Mouse (Mus musculus) thymus, postnatal 0 days (tissue): ENCODE results near the gene Hist1h3c. TPM values are rescaled to one million over a fixed set of nuclear protein-coding genes. Genes with fewer than 3 reads are reported as not detected.

Experiments used
- DNase-seq: peaks from one replicate; pipeline ENCODE4 v3.0.0-alpha.2; 2015; ENCODE audit warnings: low spot score
- polyA plus RNA-seq: library from polyadenylated mRNA; unstranded; fragments of >200 nt; fragmentation: Nextera tagmentation; extraction: Ambion mirVana; gene quantifications from 2 replicates; pipeline ENCODE4 v1.2.1, GENCODE M21; 2015

The Hist1h3c gene
- polyA plus RNA-seq, 1 experiment from 2014 or later, result 33.1 TPM

DNA sequence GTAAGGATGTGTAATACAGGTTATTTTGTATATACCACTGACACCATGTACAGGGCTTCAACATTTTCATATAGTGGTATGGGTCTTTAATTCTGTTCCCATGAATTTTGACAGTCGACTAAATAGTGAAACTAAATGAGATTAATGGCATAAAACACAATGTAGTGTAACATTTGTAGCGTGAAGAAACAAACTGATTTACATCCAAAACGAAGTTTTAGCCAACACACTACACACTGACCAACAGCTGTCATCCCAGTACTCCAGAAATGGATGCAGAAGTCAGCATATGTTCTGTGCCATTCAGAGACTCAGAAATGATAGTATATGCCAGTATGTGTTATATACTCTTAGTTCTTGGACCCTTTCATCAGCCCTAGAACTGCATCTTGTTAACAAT is 12.5 kb upstream of the Hist1h3c start:
- no peak for DNase-seq

DNA sequence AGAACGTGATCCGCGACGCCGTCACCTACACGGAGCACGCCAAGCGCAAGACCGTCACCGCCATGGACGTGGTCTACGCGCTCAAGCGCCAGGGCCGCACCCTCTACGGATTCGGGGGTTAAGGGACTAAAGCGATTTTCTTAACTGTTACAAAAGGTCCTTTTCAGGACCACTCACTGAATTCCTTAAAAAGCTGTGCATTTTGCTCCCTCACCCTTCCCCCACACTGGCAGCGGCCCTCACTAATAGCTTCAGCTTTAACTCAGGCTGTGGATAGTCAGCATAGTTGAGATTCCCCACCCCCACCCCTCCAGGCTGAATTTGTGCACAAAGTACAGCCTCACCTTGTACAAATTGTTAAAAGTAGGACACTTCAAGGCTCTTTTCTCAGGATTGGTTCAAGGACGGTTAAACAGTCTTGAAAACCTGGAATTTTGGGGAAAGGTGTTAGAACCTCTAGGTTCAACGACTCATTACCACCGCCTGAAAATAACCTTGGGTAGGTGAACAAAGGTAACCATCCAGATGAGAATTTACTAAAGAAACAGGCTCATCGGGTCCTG is 11.9 kb upstream of the Hist1h3c start:
- DNase-seq, result peak; percentile 50

DNA sequence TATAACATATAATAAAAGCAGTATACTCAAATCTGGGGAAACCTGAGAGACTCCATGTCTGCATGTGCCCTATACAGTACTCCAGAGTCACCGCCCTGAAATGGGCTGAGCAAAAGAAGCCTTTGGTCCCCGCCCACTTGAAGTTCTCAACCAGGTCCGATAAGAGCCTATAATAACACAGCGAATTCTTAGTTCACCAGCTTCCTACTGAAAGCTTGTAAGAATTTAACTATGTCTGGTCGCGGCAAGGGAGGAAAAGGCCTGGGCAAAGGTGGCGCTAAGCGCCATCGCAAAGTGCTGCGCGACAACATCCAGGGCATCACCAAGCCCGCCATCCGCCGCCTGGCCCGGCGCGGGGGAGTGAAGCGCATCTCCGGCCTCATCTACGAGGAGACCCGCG is 11.4 kb upstream of the Hist1h3c start, which contains the start of gene Hist1h4b:
Gene Hist1h4b, plus strand, starts transcription at position 224 of the 400 bp plus-strand sequence.
- DNase-seq, result peak; percentile 95

DNA sequence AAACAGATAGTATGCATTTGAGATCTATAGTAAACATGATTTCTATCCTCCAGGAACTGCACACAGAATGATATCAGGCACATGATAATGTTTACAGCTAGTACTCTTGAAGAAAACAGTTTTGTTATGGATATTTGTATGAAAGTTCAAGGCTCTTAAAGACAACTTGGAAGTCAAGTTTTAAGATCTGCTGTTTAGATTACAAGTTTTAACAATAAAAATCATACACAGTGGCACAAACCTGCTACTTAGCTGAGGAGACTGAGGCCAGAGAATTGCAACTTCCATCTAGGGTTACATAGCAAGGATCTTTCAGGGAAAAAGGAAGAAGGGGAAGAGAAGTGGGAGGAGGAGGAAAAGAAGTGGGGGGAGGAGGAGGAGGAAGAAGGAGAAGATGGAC is 9.6 kb upstream of the Hist1h3c start:
- DNase-seq, result no peak

DNA sequence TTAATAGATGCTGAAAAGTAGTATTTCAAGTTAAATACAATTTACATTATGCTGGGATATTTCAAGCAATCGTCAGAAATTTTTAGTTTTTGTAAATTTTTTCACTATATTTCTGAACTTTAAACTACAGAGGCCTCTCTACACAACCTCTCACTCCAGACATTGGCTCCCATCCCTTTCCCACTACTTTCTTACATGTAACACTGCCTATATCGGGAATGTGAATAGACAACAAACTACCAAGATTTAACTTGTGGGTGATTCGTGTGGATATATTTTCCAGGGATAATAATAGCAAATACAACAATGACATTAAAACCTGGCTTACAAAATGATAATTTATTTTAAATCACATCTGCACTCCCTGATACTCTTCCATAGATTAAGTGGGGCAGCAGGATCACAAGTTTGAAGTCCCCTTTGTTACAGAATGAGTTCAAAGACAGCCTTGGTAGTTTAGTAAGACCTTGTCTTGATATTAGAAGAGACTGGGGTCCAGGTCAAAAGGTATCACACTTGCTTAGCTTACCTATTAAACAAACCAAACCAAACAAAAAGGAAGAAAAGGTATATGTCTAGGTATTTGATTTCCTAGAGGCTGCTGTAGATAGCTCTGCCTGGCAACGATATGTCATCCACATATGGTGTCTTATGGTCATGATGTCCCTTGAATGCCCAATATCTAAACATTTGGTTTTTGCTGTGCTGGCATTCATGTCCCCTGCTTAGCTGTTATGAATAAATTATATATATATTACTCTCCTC is 8.1 kb upstream of the Hist1h3c start:
- peak; percentile 4 for DNase-seq

DNA sequence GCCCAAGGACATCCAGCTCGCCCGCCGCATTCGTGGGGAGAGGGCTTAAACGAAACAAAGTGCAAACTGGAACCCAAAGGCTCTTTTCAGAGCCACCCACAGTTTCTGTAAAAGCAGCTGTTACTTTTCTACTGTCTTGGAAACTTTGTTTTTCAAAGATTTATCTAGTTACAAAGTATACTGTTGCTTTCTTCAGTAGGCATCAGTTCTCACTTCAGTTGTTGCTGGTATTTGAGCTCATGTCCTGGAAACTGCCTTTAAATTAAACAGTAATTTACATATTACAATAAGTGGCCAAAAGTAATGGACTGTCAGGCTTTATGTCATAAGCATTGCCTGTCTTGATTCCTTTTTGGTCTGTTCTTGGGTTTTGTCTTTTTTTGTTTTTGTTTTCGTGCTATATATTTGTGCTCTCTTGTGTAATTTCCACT is 7.4 kb upstream of the Hist1h3c start:
- peak; percentile 7 for DNase-seq

DNA sequence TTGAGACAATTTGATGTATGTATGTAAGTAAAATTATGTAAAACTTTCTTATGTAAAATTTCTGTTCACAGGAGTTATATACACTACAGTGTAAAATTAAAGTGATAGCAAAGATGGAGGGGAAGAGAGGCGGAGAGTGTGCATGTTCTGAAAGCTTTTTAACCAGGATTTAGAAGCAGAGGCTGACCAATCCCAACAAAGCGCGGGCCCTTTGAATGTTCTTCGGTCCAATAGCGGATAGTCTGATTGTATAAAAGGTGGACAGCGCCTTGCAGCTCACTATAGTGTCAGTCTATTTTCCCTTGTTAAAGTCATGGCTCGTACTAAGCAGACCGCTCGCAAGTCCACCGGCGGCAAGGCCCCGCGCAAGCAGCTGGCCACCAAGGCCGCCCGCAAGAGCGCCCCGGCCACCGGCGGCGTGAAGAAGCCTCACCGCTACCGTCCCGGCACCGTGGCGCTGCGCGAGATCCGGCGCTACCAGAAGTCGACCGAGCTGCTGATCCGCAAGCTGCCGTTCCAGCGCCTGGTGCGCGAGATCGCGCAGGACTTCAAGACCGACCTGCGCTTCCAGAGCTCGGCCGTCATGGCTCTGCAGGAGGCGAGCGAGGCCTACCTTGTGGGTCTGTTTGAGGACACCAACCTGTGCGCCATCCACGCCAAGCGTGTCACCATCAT is 6.8 kb upstream of the Hist1h3c start, which contains the start of gene Hist1h3b:
Gene Hist1h3b, plus strand, starts transcription at position 201 of the 675 bp plus-strand sequence.
- DNase-seq, result peak; percentile 91

DNA sequence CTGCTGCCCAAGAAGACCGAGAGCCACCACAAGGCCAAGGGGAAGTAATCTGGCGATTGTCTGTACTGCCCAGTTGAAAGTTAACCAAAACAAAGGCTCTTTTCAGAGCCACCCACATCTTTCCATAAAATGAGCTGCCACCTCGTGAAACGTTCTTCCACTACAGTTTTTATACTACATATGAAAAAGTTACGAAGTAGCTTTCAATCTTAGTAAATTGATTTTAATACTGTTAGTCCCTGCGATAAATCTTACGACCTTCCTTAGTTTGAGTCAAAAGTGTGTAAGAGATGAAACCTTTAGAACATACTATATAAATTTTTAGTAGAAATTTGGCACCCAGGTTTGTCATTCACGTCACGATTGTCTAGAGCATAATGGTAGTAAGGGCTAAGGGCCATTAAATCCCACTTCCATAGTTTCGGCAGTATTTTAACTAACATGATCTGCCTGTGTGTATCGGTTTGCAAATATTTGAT is 6.1 kb upstream of the Hist1h3c start:
- DNase-seq, result peak; percentile 57

DNA sequence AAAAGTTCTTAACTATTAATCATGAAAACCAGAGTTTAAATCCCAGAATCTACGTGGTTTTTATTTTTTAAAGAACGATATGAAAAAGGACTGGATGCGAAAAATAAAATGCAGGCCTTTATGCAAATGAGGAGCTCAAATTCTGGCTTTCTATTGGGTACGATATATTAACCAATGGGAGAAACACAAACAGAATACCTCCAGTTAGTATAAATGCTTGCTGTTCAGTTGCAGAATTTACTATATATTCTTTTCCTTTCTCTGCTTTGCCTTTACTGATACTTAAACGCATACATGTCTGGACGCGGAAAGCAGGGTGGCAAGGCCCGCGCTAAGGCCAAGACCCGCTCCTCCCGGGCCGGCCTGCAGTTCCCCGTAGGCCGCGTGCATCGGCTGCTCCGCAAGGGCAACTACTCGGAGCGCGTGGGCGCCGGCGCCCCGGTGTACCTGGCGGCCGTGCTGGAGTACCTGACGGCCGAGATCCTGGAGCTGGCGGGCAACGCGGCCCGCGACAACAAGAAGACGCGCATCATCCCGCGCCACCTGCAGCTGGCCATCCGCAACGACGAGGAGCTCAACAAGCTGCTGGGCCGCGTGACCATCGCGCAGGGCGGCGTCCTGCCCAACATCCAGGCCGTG is 5.6 kb upstream of the Hist1h3c start, which contains the start of gene Hist1h2ab:
Gene Hist1h2ab, plus strand, starts transcription at position 288 of the 639 bp plus-strand sequence.
- peak; percentile 86 for DNase-seq

DNA sequence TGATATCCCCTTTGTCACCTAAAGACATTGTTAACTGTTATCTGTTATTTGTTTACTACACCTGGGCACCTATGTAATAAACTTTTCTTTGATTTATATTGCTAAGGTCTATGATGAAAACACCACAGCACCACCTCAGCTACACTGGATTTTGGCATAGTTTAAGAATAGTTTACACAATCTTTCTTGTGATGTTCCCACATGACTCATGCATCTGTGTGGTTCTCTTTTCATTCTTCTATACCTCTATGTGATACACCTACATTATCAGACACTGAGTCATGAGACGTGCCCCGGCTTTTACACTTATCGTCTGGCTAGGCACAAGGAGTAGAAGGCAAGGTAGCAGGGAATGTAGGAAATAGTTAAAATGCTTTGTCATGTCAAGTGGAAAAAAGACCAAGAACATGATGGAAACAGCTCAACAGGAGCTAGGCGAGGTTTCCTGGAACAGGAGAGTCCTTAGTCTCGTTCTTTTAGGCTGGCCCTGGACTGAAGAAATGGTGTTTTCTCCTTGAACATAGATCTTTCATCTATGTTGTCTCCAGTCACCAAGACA is 4.2 kb upstream of the Hist1h3c start:
- peak; percentile 1 for DNase-seq

DNA sequence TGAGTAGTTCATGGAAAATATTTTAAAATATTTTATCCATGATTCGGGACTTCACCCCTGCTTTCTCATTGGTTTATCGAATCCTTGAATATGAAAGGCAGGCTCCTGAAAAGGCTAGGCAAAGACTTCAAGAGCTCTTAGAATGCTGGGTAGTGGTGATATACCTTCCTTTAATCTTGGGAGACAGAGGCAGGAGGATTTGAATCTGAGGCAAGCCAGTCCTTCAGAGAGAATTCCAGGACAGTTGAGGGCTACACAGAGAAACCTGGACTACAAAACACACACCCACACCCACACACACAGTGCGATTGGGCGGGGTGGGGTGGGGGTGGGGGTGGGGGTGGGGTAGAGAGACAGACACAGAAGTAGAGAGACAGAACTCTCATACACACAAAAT is 2.5 kb upstream of the Hist1h3c start:
- no peak for DNase-seq

DNA sequence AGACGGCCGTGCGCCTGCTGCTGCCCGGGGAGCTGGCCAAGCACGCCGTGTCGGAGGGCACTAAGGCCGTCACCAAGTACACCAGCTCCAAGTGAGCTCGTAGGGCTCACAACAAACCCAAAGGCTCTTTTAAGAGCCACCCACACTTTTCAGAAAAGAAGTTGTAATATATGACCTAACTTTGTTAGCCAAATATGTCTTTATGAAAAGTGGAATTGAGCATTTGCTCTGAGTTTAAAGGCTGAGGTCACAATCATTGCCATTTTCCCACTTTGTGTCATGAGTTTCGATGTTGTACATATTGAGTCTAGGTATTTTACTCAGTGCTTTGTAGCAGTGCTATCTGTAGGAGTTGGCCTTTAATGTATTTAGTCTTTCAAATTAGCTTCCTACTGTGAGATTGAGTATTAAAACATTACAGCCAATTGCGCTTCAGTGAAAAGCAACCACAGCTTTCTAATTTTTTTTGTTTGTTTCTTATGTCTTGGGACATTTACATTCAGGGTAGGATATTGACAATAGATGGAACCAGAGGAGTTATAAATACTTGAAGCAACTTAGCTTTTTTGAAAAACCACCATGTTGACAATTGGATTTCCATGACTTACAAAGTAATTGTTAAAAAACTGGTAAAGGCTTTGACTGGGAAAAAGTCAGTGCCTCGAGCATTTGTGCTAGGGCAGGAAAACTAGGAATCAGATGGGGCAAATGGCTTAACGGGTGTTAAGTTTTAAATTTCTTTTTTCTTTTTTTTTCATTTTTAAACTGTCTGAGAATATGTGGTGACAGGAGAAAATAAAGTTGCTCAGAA is 1.9 kb upstream of the Hist1h3c start:
- peak; percentile 46 for DNase-seq

DNA sequence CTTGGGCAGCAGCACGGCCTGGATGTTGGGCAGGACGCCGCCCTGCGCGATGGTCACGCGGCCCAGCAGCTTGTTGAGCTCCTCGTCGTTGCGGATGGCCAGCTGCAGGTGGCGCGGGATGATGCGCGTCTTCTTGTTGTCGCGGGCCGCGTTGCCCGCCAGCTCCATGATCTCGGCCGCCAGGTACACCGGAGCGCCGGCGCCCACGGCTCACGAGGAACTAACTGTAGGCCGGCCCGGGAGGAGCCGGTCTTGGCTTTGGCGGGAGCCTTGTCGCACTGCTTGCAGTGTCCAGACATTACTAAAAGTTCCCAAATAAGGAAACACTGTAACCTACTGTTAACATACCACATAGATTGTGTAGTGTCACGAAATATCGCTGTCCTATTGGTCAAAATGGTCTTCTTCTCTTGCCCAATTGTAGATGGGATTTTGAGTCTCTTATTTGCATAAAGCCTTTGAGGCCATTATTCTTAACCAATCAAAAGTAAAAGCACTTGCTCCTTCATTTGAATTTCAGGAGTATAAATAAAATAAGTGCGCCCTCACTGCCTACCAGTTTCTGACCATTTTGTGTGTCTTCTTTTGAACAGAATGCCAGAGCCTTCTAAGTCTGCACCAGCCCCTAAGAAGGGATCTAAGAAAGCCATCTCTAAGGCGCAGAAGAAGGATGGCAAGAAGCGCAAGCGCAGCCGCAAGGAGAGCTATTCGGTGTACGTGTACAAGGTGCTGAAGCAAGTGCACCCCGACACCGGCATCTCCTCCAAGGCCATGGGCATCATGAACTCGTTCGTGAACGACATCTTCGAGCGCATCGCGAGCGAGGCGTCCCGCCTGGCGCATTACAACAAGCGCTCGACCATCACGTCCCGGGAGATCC is 1.0 kb upstream of the Hist1h3c start, which contains the start of gene Hist1h2bb:
Gene Hist1h2bb, plus strand, starts transcription at position 534 of the 880 bp plus-strand sequence.
- DNase-seq, result peak; percentile 91

DNA sequence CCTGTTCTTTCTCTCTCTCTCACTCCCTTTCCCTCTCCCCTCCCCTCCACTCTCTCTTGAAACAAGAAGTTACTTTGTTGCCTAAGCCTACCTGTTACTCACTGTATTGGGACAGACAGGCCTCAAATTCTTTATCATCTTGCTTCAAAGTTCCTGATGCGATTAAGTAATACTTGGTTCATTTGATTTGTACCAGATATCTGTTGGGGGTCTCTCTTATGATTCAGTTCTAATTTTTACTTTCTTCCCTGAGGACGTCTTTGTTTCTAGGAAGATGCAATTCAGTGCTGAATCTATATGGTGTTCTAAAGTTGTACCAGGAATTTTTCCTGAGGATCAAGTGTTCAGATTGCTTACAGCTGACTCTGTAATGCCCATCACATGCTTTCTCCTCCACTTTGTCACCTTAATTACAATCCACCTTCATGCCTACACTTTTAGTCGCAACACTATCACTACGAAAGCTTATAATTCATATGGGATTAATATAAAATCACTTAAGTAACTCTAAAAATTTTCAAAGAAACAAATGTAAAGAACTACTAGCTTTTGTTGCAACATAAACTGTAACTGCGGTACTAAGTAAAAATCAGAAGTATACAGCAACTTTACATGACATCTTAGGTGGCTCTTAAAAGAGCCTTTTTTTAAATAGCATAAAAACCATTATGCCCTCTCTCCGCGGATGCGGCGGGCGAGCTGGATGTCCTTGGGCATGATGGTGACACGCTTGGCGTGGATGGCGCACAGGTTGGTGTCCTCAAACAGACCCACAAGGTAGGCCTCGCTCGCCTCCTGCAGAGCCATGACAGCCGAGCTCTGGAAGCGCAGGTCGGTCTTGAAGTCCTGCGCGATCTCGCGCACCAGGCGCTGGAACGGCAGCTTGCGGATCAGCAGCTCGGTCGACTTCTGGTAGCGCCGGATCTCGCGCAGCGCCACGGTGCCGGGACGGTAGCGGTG is 701 bp downstream of the Hist1h3c start:
- peak; percentile 28 for DNase-seq

DNA sequence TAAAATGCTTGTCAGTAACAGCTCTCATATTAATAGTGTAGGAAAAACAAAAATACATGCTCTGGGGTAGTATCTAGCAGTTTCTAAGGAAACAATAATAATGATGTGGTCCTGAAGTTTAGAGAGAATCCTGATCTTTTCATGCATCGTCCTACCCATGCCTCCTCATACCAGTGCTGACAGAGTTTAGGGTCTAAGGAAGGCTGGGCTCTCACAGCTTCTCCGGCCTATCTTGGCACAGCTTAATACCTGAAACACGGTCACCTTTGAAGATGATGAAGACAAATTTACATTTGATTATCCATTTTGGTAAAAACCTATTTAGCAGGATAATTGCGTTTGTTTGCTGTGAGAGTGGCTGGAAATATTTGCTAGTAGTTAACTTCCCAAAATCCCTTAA is 1.4 kb downstream of the Hist1h3c start:
- peak; percentile 5 for DNase-seq

DNA sequence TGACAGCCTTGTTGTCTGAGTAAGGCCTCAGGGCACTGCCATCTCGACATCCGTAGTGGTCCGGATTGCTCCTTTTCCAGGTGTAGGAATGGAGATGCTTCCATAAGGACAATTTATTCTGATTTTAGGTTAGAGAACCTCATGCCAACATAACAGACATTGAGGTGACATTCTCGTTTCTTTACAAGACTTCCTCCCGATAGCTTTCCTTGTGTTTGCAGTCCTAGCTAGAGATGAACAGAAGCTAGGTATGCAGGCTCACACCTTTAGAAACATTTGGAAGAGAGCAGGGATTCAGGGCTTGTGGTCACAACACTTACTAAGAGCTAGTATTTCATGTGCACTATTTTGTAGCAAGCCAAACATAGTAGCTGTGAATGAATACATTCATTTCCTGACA is 2.2 kb downstream of the Hist1h3c start:
- peak; percentile 1 for DNase-seq

DNA sequence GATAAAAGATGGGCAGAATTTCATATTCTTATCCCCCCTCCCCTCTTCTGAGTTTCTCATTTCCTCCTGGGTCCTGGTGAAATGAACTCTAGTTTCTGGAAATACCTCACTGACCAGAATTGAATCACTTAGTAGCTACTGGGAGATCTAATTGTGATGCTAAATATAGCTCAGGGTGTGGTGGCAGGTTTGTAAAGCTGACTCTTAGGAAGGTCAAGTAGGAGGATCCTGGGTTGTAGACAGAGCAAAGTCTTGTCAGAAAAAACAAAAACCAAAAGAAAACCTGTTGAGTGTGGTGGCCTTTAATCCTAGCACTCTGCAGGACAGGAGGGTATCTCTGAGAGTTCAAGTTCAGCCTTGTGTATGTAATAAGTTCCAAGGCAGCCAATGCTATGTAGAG is 3.4 kb downstream of the Hist1h3c start:
- DNase-seq, result peak; percentile 2

DNA sequence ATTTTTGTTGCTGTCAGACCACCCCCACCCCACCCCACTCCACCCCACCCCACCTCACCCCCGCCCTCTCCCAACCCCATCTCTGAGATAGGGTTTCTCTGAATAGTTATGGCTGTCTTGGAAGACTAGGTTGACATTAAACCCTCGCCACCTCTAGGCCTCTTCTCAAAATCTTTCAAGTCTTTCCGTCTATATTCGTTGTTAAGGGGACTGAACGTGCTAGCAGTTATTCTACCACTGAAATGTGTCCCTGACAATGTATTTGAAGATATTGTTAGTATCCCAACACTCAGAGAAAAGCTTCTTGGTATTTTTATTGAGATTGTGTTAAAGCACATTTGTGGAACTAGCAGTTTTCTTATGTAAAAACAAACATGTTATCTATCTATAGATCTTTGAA is 4.5 kb downstream of the Hist1h3c start:
- DNase-seq, result peak; percentile 13
